Mouse (Mus musculus) embryo, embryonic 9.5 days (tissue): Measurements from ENCODE around the gene Trpm1.

Experiments used
- DNase-seq: peaks from one replicate; pipeline ENCODE4 v3.0.0-alpha.2; 2017; ENCODE audit errors: extremely low spot score

Trpm1 gene

DNA sequence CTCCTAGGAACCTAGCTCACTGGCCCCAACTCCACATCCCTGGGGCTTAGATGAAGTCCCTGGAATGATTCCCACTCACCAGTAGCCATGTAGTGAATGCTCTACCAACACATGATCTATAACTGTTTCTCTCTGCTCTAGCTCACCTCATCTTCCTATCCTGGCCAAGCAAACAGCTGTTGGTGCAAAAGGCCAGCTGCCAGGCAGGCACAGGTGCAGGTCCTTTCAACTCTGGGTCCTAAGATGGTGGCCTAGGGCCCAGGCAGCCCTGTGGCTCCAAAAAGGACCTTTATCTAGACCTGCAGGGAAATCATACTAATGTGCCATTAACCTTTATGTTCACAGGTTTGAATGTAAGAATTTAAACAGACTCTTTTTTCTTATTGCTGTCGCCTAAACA is 10.3 kb downstream of the Trpm1 start:
- DNase-seq: no peak

- no peak for DNase-seq
Measured at GRCm38 (mm10) chr7:64164997-64165396, 11.4 kb downstream of the Trpm1 start.

GRCm38 (mm10) chr7:64166025-64166424 is 12.4 kb downstream of the Trpm1 start:
- no peak for DNase-seq

DNA sequence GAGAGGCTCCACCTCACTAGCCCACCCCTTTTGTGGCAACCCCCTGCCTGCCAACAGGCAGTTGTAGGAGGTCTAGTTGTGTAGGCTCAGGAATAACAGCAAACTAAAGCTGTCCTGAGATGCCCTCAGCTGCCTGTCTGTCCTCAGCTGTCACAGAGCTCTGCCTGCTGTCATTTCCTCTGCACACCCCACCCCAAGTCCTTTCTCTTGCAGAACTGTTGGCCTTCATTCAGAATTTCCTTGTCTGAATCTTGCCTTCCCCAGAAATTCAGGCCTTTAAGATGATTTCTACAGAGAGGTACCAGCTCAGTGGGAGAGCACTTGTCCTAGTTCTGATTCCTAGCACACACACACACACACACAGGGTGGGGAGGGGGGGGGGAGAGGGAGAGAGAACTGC is 13.1 kb downstream of the Trpm1 start:
- DNase-seq: no peak

- DNase-seq: no peak
Measured at GRCm38 (mm10) chr7:64179310-64179709, 25.7 kb downstream of the Trpm1 start.

GRCm38 (mm10) chr7:64185203-64185931 is 31.7 kb downstream of the Trpm1 start:
- no peak for DNase-seq

DNA sequence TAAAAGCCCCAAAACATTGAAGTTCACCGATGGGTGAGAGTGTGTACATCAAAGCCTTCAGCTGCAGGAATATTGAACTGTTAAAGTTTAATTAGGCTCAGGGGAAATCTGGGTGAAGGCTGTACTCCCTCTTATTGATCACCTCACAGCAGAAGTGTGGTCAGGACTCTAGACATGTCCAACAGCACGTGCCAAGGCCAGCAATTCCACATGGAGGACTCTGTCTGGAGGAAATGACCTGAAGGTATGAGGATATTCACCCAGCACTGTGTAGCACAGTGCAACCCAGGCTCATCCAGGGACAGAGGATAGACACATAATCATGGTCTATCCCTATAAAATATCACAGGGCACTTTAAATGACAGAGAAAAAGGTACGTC is 32.3 kb downstream of the Trpm1 start:
- DNase-seq: no peak

DNA sequence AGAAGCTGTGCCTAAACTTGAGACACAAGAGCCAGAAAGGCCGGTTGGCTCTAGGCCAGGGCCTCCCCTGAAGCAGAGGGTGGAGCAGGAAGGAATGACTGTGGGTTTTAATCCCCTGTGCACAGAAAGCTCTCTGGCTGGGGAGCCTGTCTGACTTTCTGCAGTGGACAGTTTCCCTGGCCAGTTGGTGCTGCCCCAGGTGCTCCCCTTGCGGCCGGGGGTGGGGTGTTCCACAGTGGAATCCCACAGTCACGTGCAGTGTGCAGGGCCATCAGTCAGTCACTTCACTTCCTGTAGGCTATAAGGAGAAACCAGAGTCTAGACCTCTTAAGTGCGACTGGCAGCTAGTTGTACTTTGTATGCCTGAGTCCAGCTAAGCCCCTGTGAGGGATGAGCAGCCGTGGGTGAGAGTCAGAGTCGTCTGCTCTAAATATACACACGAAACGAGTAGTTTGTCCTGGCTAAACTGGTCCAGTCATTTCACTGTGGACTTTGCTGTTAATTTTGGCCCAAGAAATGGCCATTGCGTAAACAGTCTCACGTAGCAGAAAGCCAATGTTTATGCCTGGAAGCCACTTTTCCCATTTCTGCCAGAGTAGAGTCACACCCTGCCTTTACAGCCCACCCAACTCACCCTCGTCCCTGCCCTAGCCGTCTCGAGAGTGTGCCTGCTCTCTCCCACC is 38.8 kb downstream of the Trpm1 start:
- DNase-seq: no peak

DNA sequence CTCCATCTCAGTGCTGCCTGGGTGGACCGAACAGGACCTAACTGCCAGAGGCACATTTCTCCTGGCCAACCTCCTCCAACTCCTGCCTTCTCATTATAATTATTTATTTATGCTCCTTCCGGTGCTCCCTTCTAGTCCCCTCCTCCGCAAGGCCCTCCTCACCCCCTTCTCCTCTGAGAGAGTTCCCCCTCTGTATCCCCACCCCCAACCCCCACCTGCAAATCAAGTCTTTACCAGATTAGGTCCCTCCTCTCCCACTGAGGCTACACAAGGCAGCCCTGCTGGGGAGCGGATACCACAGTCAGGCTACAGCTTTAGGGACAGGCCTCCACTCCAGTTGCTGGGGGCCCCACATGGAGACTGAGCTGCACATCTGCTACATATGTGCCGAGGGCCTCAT is 39.8 kb downstream of the Trpm1 start:
- no peak for DNase-seq

DNA sequence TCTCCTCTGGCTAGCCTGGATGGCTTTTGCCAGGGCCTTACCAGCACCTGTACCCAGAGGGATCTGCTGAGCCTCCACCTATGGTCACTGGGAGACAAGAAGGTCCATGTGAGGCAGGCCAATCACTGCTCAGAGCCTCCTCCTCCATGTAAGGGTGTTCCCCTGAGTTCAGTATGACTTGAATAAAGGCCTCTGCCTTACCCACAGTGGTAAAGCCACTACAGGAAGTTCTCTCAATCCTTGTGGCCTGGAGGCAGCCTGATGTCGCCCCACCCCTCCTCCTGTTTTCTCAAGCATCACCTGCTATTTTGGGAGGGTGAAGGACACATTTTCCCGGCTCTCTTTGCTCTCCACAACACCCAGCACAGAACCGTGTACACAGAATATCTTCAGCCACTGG is 42.5 kb downstream of the Trpm1 start:
- no peak for DNase-seq

DNA sequence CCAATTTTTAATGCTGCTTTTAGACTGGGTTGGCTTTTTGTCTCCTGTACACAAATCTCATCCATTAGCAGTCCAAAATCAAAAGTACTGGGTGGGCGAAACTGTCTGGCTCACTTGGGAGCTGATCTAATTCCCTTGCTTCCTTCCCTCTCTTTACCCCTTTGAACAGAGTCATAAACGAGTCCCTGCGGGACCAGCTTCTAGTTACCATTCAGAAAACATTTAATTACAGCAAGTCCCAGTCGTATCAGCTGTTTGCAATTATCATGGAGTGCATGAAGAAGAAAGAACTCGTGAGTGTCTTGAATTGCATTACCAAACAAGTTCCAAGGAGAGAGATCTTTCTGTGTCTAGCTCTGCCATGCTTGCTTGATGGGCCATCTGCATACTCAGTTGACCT is 55.1 kb downstream of the Trpm1 start:
- DNase-seq: no peak

- no peak for DNase-seq
Measured at GRCm38 (mm10) chr7:64212870-64213269, 59.2 kb downstream of the Trpm1 start.

- DNase-seq: no peak
Measured at GRCm38 (mm10) chr7:64214066-64214465, 60.4 kb downstream of the Trpm1 start.

GRCm38 (mm10) chr7:64215613-64216012 is 62.0 kb downstream of the Trpm1 start:
- DNase-seq: no peak

GRCm38 (mm10) chr7:64217428-64217827 is 63.8 kb downstream of the Trpm1 start:
- DNase-seq: no peak

GRCm38 (mm10) chr7:64219765-64220164 is 66.1 kb downstream of the Trpm1 start:
- DNase-seq: no peak

DNA sequence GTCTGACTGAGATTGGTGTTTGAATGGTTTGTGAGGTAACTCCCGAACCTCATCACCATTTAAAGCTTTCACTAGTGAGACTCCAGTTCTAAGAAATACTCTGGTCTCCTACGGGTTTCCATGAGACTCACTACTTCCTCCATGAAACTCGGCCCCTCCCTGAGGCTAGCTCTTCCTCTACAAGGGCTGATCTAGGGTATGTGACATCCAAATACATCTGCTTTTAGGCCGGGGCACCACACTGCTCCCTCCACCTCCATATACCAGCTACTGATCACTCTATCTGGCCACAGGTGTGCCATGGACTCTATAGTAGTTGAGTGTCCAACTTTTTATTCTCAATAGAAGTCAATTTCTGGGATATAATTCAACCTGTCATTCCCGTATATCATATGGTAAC is 69.6 kb downstream of the Trpm1 start:
- DNase-seq: no peak

DNA sequence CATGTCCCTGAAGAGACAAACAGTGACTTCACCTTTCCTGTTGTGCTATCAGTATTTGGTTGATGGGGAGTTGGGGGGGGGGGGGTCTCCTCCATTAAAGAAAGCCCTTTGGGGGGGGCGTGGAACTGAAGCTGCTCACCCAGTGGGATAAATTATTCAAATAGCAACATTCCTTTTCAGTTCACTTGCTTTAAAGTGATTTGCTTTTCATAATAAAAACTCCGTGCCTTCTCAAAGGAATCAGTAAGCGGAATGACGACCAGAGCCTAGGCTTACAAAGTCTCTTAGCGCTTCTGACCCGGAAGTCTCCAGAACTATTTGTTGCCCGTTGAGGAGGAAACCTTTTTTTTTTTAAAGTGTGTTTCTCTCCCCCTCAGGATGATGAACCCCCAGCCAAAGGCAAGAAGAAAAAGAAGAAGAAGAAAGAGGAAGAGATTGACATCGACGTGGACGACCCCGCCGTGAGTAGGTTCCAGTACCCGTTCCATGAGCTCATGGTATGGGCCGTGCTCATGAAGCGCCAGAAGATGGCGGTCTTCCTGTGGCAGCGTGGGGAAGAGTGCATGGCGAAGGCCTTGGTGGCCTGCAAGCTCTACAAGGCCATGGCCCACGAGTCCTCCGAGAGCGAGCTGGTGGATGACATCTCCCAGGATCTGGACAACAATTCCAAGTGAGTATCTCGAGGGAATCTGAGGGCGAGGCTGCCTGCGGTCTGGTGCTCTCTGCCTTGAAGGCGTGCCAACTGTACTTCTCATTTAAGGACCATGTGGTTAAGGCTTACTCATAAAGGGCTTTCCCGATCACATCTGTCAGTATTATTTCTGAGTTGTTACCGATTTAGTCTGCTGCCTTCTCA is 72.9 kb downstream of the Trpm1 start:
- no peak for DNase-seq

- no peak for DNase-seq
Measured at GRCm38 (mm10) chr7:64227586-64227985, 74.0 kb downstream of the Trpm1 start.

DNA sequence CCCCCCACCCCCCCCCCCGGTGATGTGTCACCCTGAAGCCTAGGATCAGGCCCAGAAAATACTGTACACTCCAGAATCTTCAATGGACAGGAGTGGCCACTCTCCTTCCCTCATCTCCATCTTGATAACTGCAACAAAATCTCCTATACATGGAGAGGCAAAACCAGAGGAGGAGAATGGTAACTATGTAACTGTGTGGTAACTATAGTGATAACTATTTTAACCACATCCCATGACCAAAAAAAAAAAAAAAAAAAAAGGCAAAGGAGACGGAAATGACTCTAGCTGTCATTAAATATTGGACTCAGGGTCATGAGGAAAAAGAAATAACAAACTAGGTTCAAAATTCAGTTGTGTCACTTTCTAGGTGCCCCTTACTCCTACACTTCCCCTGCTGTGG is 74.7 kb downstream of the Trpm1 start:
- DNase-seq: no peak

DNA sequence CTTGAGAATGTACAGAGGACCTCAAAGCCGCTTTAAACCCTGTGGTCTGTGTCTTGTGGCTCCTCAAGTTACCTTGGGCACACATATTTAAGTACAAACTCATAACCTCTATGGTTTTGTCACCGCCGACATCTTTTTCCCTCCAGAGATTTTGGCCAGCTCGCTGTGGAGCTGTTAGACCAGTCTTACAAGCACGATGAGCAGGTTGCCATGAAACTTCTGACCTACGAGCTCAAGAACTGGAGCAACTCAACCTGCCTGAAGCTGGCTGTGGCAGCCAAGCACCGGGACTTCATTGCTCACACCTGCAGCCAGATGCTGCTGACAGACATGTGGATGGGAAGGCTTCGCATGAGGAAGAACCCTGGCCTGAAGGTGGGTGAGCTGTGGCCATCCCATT is 76.3 kb downstream of the Trpm1 start:
- DNase-seq: no peak

DNA sequence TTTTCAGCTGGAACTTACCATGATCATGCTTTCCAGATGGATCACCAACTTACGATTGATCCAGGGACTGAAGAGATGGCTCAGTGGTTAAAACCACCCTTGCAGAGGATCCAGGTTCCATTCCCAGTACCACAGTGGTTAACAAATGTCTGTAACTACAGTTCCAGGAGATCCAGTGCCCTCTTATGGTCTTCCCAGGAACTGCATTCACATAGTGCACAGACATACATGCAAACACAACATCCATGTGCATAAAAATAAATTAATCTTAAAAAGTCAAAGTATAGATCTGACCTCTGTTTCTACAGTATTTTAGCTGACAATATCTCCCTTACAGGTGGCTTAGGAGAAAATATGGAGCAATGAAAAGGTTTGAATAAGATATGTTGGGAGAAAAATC is 77.4 kb downstream of the Trpm1 start:
- no peak for DNase-seq

DNA sequence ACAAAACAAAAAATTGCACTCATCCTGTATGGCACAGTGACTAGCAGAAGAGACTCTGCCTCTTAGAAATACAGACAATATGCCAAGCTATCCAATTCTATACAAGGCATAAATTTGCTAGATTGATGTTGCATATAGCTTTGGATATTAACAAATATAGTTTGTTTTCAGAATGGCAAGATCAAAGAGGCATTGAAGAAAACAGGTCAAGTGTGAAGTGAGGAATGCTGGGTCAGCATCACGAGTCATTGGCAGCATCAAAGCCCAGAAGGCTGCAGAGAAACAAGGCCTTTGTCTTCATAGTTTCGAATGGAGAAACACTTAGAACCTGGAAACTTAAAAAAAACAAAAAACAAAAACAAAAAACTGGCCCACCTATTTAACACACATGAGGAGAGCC is 78.4 kb downstream of the Trpm1 start:
- DNase-seq: no peak
